Mouse (Mus musculus) midbrain, embryonic 12.5 days (tissue): ENCODE results near the gene Mrps24. TPM values are rescaled to one million over a fixed set of nuclear protein-coding genes. Genes with fewer than 3 reads are reported as not detected.

Experiments used
- ATAC-seq: fragments of 200-750 bp; cut with Nextera tagmentation; 2 replicates; pipeline ENCODE4 v1.8.0; 2017; ENCODE audit warnings: low read depth, moderate TSS enrichment, moderate library complexity; ENCODE audit not compliant: low FRiP score
- H3K27ac ChIP-seq: fragments of 300-500 bp; sonication (generic); replicated peaks from 2 replicates; pipeline ENCODE4 v1.5.1; 2016; ENCODE audit warnings: mild to moderate bottlenecking
- H3K27me3 ChIP-seq: fragments of 300-500 bp; sonication (generic); 2 replicates; pipeline ENCODE4 v1.6.1; 2016; ENCODE audit warnings: mild to moderate bottlenecking
- H3K36me3 ChIP-seq: fragments of 300-500 bp; sonication (generic); 2 replicates; pipeline ENCODE4 v1.6.1; 2016
- H3K4me1 ChIP-seq: fragments of 300-500 bp; sonication (generic); 2 replicates; pipeline ENCODE4 v1.6.1; 2016
- H3K4me2 ChIP-seq: fragments of 300-500 bp; sonication (generic); replicated peaks from 2 replicates; pipeline ENCODE4 v1.6.1; 2016; ENCODE audit warnings: mild to moderate bottlenecking, moderate library complexity
- H3K4me3 ChIP-seq: fragments of 300-500 bp; sonication (generic); 2 replicates; pipeline ENCODE4 v1.5.1; 2016; ENCODE audit warnings: mild to moderate bottlenecking
- H3K9ac ChIP-seq: fragments of 300-500 bp; sonication (generic); replicated peaks from 2 replicates; pipeline ENCODE4 v1.6.1; 2016; ENCODE audit warnings: mild to moderate bottlenecking, moderate library complexity
- H3K9me3 ChIP-seq: fragments of 300-500 bp; sonication (generic); 2 replicates; pipeline ENCODE4 v1.6.1; 2016; ENCODE audit warnings: mild to moderate bottlenecking
- WGBS: fragments of 180-500 bp; shearing (Covaris S2); methylation state at CpG from one replicate; pipeline ENCODE4 v1.1.7; 2016; 5-methylcytosine and 5-hydroxymethylcytosine counted together
- polyA plus RNA-seq: library from polyadenylated mRNA; unstranded; fragments of >200 nt; fragmentation: Nextera tagmentation; extraction: Ambion mirVana; gene quantifications from 2 replicates; pipeline ENCODE4 v1.2.1, GENCODE M21; 2016

Gene Mrps24
- polyA plus RNA-seq, 1 experiment from 2014 or later = 158 TPM

GRCm38 (mm10) chr11:5702957-5703332 lies 12.5 kb downstream of the Mrps24 start:
- Histone ChIP-seq H3K36me3 (peaks cover 23% of the 10 kb centered on the region), H3K4me2 (no peak overlapping the region), H3K4me3 (no peak overlapping the region), H3K27ac (no peak overlapping the region), H3K9ac (no peak overlapping the region), H3K27me3 (no peaks in the 10 kb centered on the region), H3K9me3 (no peaks in the 10 kb centered on the region), H3K4me1 (peaks cover 13% of the 10 kb centered on the region)
- 94% methylated on average over 6 of the region's 6 CpGs for WGBS
- no peak for ATAC-seq

- H3K27me3 ChIP-seq = no peaks in the 10 kb centered on the region
- peaks cover 13% of the 10 kb centered on the region for H3K4me1 ChIP-seq
- H3K27ac ChIP-seq = no peak overlapping the region
- H3K4me2 ChIP-seq = no peak overlapping the region
- no peaks in the 10 kb centered on the region for H3K9me3 ChIP-seq
- H3K9ac ChIP-seq = no peak overlapping the region
- no peak overlapping the region for H3K4me3 ChIP-seq
- ATAC-seq = no peak
- WGBS = 84% methylated on average over 5 of the region's 5 CpGs
- H3K36me3 ChIP-seq = peaks cover 23% of the 10 kb centered on the region
Observed at GRCm38 (mm10) chr11:5702271-5702956, 13.1 kb downstream of the Mrps24 start.

DNA sequence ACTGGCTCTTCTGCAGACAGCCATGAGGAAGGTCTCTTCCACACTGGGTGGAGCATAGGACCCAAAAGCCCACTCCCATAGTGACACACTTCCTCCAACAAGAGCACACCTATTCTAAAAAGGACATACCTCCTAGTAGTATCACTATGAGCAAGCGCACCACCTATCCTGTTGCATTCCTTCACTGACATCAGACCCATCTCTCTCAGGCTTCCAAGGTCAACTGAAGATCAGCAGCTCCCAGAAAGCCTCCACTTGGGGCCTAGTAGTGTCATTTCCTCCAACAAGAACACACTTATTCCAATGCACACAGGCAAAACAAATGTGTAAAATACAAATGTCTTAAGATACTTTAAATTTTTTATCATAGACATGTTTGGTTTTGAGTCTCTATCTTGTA lies 13.7 kb downstream of the Mrps24 start:
- Histone ChIP-seq H3K9me3 (no peaks in the 10 kb centered on the region), H3K9ac (no peak overlapping the region), H3K4me3 (no peak overlapping the region), H3K4me2 (no peak overlapping the region), H3K27me3 (no peaks in the 10 kb centered on the region), H3K4me1 (peaks cover 11% of the 10 kb centered on the region), H3K36me3 (peaks cover 23% of the 10 kb centered on the region), H3K27ac (no peak overlapping the region)
- WGBS = 100% methylated on average over 1 of the region's 1 CpGs
- ATAC-seq = no peak

GRCm38 (mm10) chr11:5701300-5701699 lies 14.2 kb downstream of the Mrps24 start:
- no peak overlapping the region for H3K9ac ChIP-seq
- H3K27ac ChIP-seq = no peak overlapping the region
- 58% methylated on average over 2 of the region's 2 CpGs for WGBS
- ATAC-seq = no peak
- H3K9me3 ChIP-seq = no peaks in the 10 kb centered on the region
- peaks cover 6% of the 10 kb centered on the region for H3K4me1 ChIP-seq
- H3K36me3 ChIP-seq = peaks cover 23% of the 10 kb centered on the region
- H3K4me3 ChIP-seq = no peak overlapping the region
- no peak overlapping the region for H3K4me2 ChIP-seq
- no peaks in the 10 kb centered on the region for H3K27me3 ChIP-seq

DNA sequence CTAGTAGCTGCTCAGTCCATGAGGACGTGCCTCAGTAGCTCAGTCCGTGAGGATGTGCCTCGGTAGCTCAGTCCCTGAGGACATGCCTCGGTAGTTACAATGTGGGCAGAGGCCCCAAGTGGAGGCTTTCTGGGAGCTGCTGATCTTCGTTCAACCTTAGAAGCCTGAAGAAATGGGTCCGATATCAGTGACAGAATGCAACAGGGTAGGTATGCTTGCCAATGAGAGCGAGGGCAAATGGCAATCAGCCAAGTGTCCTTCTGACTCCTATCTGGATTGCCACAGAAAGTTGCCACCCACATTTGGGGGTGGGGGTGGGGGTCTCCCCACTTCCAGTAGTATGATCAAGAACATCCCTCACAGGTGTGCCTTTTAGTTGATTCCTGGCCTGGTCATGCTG lies 14.7 kb downstream of the Mrps24 start:
- Histone ChIP-seq H3K36me3 (peaks cover 23% of the 10 kb centered on the region), H3K27me3 (no peaks in the 10 kb centered on the region), H3K9me3 (no peaks in the 10 kb centered on the region), H3K4me2 (no peak overlapping the region), H3K4me1 (0 out of 2 replicates have a peak, but pooled peaks cover under 1% of the 10 kb centered on the region), H3K4me3 (no peak overlapping the region), H3K27ac (no peak overlapping the region), H3K9ac (no peak overlapping the region)
- 88% methylated on average over 7 of the region's 7 CpGs for WGBS
- no peak for ATAC-seq

DNA sequence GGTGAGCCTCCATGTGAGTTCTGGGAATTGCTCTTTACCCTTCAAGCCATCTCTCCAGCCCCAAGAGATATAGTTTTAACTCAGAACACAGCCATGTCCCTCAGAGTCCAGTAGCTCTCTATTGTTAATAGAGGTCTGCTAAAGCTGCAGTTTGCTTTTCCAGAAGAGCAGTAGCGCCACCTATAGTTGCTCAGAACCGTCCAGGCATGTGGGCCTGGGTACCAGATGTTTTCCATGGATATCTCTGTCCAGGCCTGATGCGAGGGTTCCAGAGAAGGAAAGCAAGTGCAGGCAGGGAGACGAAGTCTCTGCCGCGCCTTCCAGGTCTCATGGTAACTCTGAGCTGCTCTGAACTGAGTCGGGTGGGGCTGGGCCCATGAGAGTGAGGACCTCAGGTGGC lies 23.7 kb downstream of the Mrps24 start:
- no peak overlapping the region for H3K9ac ChIP-seq
- H3K4me3 ChIP-seq = no peak overlapping the region
- 0 out of 2 replicates have a peak, but pooled peaks cover 3% of the 10 kb centered on the region for H3K9me3 ChIP-seq
- WGBS = 41% methylated on average over 7 of the region's 7 CpGs
- H3K36me3 ChIP-seq = no peaks in the 10 kb centered on the region
- H3K27me3 ChIP-seq = no peaks in the 10 kb centered on the region
- ATAC-seq = no peak
- H3K4me1 ChIP-seq = no peaks in the 10 kb centered on the region
- H3K27ac ChIP-seq = no peak overlapping the region
- no peak overlapping the region for H3K4me2 ChIP-seq

DNA sequence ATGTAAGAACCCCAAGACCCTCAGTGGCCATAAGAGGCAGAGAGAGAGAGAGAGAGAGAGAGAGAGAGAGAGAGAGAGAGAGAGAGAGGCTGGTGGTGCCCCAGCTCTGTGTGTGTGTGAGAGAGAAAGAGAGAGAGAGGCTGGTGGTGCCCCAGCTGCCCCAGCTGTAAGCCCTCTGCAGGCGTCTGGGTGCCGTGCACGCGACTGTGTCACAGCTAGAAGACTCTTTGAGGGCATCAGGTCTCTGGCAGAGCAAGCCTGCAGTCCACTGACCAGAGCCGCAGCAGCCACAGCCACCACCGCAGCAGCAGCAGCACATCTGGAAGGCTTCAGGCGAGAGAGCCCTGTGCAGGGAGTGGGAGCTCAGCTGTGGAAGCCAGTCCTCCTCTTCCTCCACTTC lies 31.2 kb downstream of the Mrps24 start:
- ATAC-seq = no peak
- H3K9me3 ChIP-seq = no peaks in the 10 kb centered on the region
- H3K4me1 ChIP-seq = no peaks in the 10 kb centered on the region
- no peak overlapping the region for H3K4me2 ChIP-seq
- 45% methylated on average over 7 of the region's 7 CpGs for WGBS
- no peak overlapping the region for H3K27ac ChIP-seq
- no peaks in the 10 kb centered on the region for H3K36me3 ChIP-seq
- H3K9ac ChIP-seq = no peak overlapping the region
- no peak overlapping the region for H3K4me3 ChIP-seq
- no peaks in the 10 kb centered on the region for H3K27me3 ChIP-seq

DNA sequence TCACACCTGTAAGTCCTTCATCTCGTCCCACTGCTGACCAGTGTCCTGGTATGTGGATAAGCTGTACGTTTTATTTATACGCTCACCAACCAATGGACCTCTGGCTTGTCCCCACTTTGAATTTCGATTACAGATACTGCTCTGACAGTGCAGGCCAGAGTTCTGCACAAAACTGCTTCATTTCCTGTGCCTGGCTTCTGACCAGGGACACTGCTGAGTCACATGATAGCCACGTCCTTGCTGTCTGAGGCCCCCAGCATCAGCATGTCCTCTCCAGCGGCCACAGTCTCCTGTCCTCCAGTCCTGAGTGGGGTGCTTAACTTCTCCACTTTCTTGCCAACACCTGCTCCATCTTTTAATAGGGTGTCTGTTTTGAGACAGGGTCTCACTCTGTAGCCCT lies 32.9 kb downstream of the Mrps24 start:
- Histone ChIP-seq H3K36me3 (no peaks in the 10 kb centered on the region), H3K4me3 (no peak overlapping the region), H3K9me3 (no peaks in the 10 kb centered on the region), H3K9ac (no peak overlapping the region), H3K27me3 (no peaks in the 10 kb centered on the region), H3K27ac (no peak overlapping the region), H3K4me2 (no peak overlapping the region), H3K4me1 (no peaks in the 10 kb centered on the region)
- WGBS = 81% methylated on average over 6 of the region's 6 CpGs
- ATAC-seq = no peak

Other genes with a start within 250 kb of the Mrps24 start
- 113 and 114 TPM in 2 replicates for gene Xbp1, start 195.0 kb downstream of the Mrps24 start, polyA plus RNA-seq
- gene Ccdc117, start 173.5 kb downstream of the Mrps24 start, polyA plus RNA-seq = 25.8 and 29.6 TPM in 2 replicates
- gene Ankrd36, start 146.0 kb downstream of the Mrps24 start, polyA plus RNA-seq = 0.20 TPM in 1 of 2 replicates, not detected in the other
- gene Urgcp, start 46.7 kb upstream of the Mrps24 start, polyA plus RNA-seq = 25.1 and 25.8 TPM in 2 replicates
- gene Dbnl, start 72.8 kb upstream of the Mrps24 start, polyA plus RNA-seq = 148 and 149 TPM in 2 replicates
- gene Pgam2, start 88.1 kb upstream of the Mrps24 start, polyA plus RNA-seq = 3.2 and 5.5 TPM in 2 replicates
- 9.1 and 9.3 TPM in 2 replicates for gene Polm, start 122.3 kb upstream of the Mrps24 start, polyA plus RNA-seq
- gene Aebp1, start 146.3 kb upstream of the Mrps24 start, polyA plus RNA-seq = 33.1 and 51.5 TPM in 2 replicates
- gene Pold2, start 162.6 kb upstream of the Mrps24 start, polyA plus RNA-seq = 90.8 and 91.9 TPM in 2 replicates
- 1.2 and 1.4 TPM in 2 replicates for gene Myl7, start 183.1 kb upstream of the Mrps24 start, polyA plus RNA-seq
- gene Gck, start 234.4 kb upstream of the Mrps24 start, polyA plus RNA-seq = 2.6 and 3.0 TPM in 2 replicates
- 57.9 and 59.1 TPM in 2 replicates for gene Ykt6, start 240.0 kb upstream of the Mrps24 start, polyA plus RNA-seq